Mouse (Mus musculus) bone marrow macrophage, adult 2 months (primary cell): ENCODE data around the gene Ankrd52.

Experiments
- CTCF ChIP-seq: IDR thresholded peaks from 2 replicates; pipeline ENCODE4 v1.5.1; 2012; ENCODE audit warnings: low read depth, mild to moderate bottlenecking, low read length, moderate library complexity
- POLR2A ChIP-seq: IDR thresholded peaks from 2 replicates; pipeline ENCODE4 v1.6.1; 2012; ENCODE audit warnings: mild to moderate bottlenecking, low read depth, low read length, borderline replicate concordance

- TF ChIP-seq CTCF (no peak), POLR2A (no peak)
Measured at GRCm38 (mm10) chr10:128429454-128429853, 52.5 kb downstream of the Ankrd52 start.
